Mouse (Mus musculus) E14TG2a.4 (cell line): Measurements from ENCODE around the gene Pola1.

ENCODE experiments used
- CTCF ChIP-seq: conservative IDR thresholded peaks from 2 replicates; pipeline ENCODE4 v1.5.1; 2014; ENCODE audit warnings: low read length
- NANOG ChIP-seq: IDR thresholded peaks from 2 replicates; pipeline ENCODE4 v1.6.1; 2014; ENCODE audit warnings: borderline replicate concordance, low read length, mixed read lengths
- POU5F1 ChIP-seq: IDR thresholded peaks from 2 replicates; pipeline ENCODE4 v1.6.1; 2014; ENCODE audit warnings: low read length, borderline replicate concordance

GRCm38 (mm10) chrX:93650738-93651137 lies 18.8 kb upstream of the Pola1 start:
- TF ChIP-seq CTCF (no peak), NANOG (no peak), POU5F1 (no peak)
